Mouse (Mus musculus): Measurements from ENCODE around the gene Borcs5.

Gene Borcs5

DNA sequence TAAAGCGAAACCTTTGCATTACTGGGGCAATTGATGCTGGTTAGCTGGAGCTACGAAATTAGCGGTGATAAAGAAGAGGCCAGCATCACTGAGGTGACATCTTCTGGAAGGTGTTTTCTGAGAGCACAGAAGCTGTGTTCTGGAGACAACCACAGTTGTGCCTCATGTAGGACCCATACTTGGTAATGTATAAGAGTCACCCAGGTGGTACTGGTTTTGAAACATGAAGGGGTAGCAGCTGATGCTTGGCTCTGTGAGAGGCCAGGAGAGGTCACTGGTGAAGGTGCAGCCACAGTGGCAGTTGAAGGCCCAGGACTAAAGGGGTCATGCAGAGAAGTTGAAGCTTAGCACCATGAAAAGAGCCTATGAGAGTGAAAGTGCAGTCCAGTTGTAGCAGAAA lies at the start of gene Borcs5:
Borcs5 (plus strand) TSS at position 301 of the 400 bp plus-strand sequence.
- no peak for DNase-seq (ENCODE audit: low read depth)

DNA sequence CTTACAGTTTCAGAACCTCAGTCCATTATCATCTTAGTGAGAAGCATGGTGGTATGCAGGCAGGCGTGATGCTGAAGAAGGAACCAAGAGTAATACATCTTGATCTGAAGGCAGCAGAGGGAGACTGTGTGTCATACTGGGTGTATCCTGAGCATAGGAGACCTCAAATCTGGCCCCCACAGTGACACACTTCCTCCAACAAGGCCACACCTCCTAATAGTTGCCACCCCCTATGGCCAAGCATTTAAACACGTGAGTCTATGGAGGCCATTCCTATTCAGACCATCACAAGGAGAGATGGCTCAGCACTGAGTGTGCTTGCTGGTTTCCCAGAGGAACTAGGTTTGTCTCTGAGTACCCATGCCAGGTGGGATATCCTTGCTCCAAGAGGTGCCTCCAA lies 47.7 kb upstream of the Borcs5 start:
- peak; percentile 51 for DNase-seq (ENCODE audit: low read depth)

- no peak for DNase-seq (ENCODE audit: low read depth)
Measured at GRCm38 (mm10) chr6:134594569-134595442, 44.5 kb upstream of the Borcs5 start.

DNA sequence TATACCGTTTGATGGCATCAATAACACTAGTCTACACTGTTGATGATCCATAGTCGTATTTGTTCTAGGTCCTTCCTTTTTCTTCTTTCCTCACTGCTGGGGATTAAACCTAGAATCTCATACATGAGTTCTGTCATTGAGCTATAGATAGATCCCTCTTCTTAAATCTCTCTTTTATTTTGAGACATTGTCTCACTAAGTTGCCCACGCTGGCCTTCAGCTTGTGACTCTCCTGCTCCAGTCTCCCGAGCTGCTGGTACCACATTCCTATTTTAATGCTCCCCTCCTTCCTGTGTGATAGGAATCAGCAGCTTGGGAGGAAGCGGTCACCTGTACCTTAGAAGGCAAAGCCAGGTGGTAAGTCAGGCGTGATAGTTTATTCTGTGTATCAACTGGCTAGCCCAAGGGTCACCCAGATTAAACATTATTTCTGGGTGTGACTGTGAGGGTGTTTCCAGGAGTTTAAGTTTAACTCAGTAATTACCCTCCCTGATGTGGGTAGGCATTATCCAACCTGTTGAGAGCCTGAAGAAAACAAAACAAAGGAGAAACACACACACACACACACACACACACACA lies 41.6 kb upstream of the Borcs5 start:
- no peak for DNase-seq (ENCODE audit: low read depth)

DNA sequence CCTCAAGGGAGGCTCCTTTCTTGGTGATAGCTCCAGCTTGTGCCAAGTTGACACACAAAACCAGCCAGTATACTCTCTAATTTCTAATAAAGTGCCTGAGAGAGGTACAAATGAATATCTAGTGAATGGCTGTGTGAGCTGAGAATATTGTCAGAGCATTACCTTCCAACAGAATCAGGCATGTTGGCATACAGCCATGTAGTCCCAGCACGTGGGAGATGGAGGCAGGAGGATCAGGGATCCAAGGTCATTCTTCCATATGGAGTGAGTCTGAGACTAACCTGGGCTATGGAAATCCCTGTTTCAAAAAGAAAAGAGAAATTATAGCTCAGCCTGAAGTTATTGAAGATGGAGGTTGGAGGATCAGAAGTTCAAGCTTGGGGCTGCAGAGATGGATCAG lies 40.1 kb upstream of the Borcs5 start:
- no peak for DNase-seq (ENCODE audit: low read depth)

DNA sequence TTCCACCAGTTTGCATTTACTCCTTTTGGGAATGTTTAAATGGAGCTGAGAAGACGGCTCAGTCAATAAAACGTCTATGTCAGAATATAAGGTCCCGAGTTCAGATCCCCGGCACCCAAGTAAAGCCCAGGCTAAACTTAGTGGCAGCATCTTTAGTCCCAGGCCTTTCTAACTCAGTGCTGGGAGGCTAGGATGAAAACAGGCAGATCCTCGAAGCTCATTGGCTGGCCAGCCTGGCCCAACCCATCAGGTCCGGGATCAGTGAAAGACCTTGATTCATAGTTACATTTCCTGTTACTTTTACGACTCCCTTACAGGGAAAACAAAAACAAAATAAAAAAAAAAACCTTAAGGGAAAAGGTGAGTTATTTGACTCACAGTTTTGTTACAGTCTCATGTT lies 38.2 kb upstream of the Borcs5 start:
- peak; percentile 25 for DNase-seq (ENCODE audit: low read depth)

- peak; percentile 76 for DNase-seq (ENCODE audit: low read depth)
Measured at GRCm38 (mm10) chr6:134601766-134602165, 37.5 kb upstream of the Borcs5 start.

- peak; percentile 94 for DNase-seq (ENCODE audit: low read depth)
Measured at GRCm38 (mm10) chr6:134602371-134603003, 36.8 kb upstream of the Borcs5 start.

DNA sequence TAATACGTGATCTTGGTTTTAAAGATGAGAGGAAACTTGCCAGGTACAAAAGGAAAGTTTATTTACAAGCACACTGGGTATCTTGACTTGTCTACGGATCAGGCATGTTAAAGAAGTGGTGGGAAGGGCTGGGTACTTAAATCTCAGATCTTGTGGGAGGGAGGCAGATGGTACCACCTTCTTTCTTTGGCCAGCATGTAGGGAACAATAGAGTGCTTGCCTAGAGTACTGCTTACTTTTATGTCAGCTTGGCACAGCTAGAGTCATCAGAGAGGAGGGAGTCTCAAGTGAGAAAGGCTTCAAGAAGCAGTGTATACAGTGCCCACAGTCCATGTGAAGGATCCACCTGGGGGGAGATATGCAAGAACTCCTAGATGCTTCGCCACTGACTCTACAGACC lies 34.1 kb upstream of the Borcs5 start:
- DNase-seq (ENCODE audit: low read depth) = no peak

- no peak for DNase-seq (ENCODE audit: low read depth)
Measured at GRCm38 (mm10) chr6:134606540-134606939, 32.8 kb upstream of the Borcs5 start.

GRCm38 (mm10) chr6:134606949-134607746 lies 32.2 kb upstream of the Borcs5 start:
- peak; percentile 83 for DNase-seq (ENCODE audit: low read depth)

GRCm38 (mm10) chr6:134610380-134610779 lies 28.9 kb upstream of the Borcs5 start:
- DNase-seq (ENCODE audit: low read depth) = no peak

- no peak for DNase-seq (ENCODE audit: low read depth)
Measured at GRCm38 (mm10) chr6:134611896-134612295, 27.4 kb upstream of the Borcs5 start.

DNA sequence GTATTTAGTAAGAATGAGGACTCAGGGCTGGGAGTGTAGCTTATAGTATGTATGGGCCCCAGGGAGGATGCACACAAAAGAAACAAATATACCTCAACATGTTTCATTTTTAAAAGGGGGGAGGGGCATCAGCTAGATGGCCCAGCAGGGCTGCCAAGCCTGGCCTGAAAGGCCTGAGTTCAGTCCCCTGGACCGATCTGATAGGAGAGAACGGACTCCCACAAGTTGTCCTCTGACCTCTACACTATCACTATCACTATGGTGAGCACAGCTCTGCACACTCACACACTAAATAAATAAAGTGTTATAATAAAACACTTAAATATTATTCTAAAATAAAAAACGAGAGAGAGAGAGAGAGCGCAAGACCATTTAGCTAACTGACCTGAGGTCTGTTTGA lies 25.0 kb upstream of the Borcs5 start:
- no peak for DNase-seq (ENCODE audit: low read depth)

DNA sequence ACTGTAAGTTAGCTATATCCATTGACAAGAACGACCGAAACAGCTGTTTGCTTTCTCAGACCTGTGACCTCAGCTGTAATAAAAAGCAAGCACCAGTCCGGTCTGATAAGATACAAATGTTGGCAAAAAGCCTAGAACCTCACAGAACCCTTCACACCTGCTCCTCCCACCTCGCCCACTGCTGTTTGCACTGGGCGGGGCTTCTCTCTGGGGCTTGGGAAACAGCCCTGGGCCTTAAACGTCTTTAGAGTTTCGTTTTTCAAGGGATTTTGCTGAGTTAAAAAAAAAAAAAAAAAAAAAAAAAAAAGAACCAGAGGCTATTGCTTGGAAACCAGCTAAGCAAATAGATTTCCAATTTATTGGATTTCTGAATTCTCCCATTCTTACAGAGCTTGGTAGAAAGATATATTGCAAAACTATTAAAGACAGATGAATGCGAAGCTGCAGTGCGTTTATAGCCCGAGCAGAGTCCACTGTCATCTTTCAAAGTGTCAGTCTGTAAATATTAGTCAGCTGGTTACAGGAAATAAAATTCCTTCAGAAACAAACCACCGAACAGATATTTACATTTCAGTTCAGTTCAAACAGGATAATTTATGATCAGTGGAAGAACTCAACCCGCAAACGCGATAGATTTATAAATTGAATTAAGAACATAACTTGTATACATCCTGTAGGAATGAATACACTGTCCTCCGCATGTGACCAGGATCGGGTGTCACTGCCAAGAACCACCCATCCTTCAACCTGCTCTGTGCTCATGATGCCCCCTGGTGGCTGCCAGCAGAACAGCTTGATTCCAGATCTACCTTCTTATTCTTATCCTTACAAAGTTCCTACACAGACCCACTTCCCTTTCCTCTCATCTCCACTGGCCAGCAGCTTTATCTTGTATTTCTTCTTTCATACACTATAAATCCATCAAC lies 24.3 kb upstream of the Borcs5 start:
- peak; percentile 96 for DNase-seq (ENCODE audit: low read depth)

DNA sequence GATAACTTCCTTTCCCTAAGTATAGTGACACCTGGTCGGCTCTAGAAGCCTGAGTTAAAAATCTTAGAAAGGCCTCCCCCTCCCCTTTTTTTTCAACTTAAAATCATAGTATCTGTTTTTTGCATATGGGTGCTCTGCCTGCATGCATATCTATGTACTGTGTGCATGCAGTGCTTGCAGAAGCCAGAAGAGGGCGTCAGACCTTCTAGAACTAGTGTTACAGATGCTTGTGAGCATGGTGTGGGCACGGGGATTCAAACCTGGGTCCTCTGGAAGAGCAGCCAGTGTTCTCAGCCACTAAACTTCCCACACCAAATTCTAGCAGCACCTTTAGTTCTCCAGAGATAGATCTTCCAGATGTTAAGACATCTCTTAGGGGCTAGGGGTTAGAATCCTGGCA lies 21.7 kb upstream of the Borcs5 start:
- DNase-seq (ENCODE audit: low read depth) = no peak

- DNase-seq (ENCODE audit: low read depth) = no peak
Measured at GRCm38 (mm10) chr6:134620129-134620528, 19.2 kb upstream of the Borcs5 start.

DNA sequence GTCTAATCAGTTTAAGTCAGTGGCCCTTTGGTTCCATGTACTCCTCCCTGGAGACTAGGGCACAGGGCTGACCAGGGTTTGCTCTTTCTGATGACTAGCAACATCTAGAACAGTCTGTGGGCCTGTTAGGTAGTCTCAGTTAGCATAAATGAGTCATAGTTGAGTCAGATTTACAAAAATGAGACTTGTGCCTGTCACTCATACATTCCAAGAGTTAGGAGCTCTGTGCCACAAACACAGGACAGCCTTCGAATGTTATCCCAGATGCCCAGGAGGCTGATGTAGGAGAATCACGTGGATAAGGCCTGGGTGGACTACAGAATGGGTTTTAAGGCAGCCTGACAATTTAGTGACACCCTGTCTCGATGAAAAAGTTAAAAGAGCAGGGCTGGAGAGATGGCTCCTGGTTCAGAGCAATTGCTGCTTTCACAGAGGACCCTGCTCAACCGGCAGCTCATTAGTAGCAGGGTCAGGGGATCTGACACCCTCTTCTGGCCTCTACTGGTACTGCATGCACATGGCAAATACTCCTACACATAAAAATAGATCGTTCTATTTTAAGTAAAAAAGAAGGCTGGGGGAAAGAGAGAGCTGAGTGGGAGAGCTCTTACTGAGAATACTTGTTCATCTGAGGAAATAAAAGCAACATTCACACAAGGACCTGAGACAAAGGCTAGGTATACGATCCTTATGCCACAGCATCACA lies 18.3 kb upstream of the Borcs5 start:
- peak; percentile 53 for DNase-seq (ENCODE audit: low read depth)

- DNase-seq (ENCODE audit: low read depth) = no peak
Measured at GRCm38 (mm10) chr6:134621552-134621949, 17.8 kb upstream of the Borcs5 start.

GRCm38 (mm10) chr6:134625431-134625830 lies 13.9 kb upstream of the Borcs5 start:
- no peak for DNase-seq (ENCODE audit: low read depth)

- no peak for DNase-seq (ENCODE audit: low read depth)
Measured at GRCm38 (mm10) chr6:134626564-134626963, 12.7 kb upstream of the Borcs5 start.

Data from NIH3T3 (cell line).